Mouse (Mus musculus) small intestine, adult 2 months (tissue): ENCODE measurements at regions not wholly inside any gene's neighbourhood (a gene's known extent, or its start where the extent isn't known, plus 50 kb on each side); places are given as distances from the start of the nearest gene placed in this dataset.

Experiments used
- H3K27ac ChIP-seq: fragments of 200-500 bp; 2 replicates; pipeline ENCODE4 v1.5.1; 2012; ENCODE audit warnings: low read depth, low read length, control low read depth, inconsistent platforms; ENCODE audit not compliant: insufficient read depth
- H3K27me3 ChIP-seq: fragments of 200-500 bp; 2 replicates; pipeline ENCODE4 v1.6.1; 2012; ENCODE audit warnings: mild to moderate bottlenecking, moderate library complexity, low read length, inconsistent platforms; ENCODE audit not compliant: control insufficient read depth, insufficient read depth
- H3K36me3 ChIP-seq: fragments of 200-500 bp; 2 replicates; pipeline ENCODE4 v1.6.1; 2012; ENCODE audit warnings: mild to moderate bottlenecking, low read length, control low read depth, inconsistent platforms; ENCODE audit not compliant: control insufficient read depth, insufficient read depth
- H3K4me1 ChIP-seq: fragments of 200-500 bp; 2 replicates; pipeline ENCODE4 v1.6.1; 2012; ENCODE audit warnings: low read length, inconsistent platforms, mixed read lengths; ENCODE audit not compliant: control insufficient read depth, insufficient read depth, insufficient read length
- H3K4me3 ChIP-seq: fragments of 200-500 bp; 2 replicates; pipeline ENCODE4 v1.5.1; 2012; ENCODE audit warnings: low read depth, mild to moderate bottlenecking, control low read depth, inconsistent platforms, low read length, moderate library complexity
- CTCF ChIP-seq: fragments of 200-500 bp; IDR thresholded peaks from 2 replicates; pipeline ENCODE4 v1.5.1; 2012; ENCODE audit warnings: low read depth, mild to moderate bottlenecking, control low read depth, inconsistent platforms, low read length, moderate library complexity, mixed read lengths; ENCODE audit not compliant: insufficient replicate concordance, insufficient read length; ENCODE audit errors: extremely low read depth
- POLR2A ChIP-seq: fragments of 200-500 bp; IDR thresholded peaks from 2 replicates; pipeline ENCODE4 v1.6.1; 2012; ENCODE audit warnings: low read depth, mild to moderate bottlenecking, control low read depth, inconsistent platforms, low read length, moderate library complexity
- WGBS: fragments of 180-500 bp; shearing (Covaris S2); methylation state at CpG from one replicate; pipeline ENCODE4 v1.1.7; 2018; 5-methylcytosine and 5-hydroxymethylcytosine counted together

GRCm38 (mm10) chr7:113095092-113095491 lies 112.2 kb upstream of the Arntl start:
- H3K36me3 ChIP-seq: no peaks in the 10 kb centered on the region
- no peaks in the 10 kb centered on the region for H3K4me1 ChIP-seq
- TF ChIP-seq POLR2A (no peak), CTCF (no peak)
- H3K27me3 ChIP-seq: no peaks in the 10 kb centered on the region
- 81% methylated on average over 3 of the region's 3 CpGs for WGBS
- no peak overlapping the region for H3K4me3 ChIP-seq
- no peak overlapping the region for H3K27ac ChIP-seq

DNA sequence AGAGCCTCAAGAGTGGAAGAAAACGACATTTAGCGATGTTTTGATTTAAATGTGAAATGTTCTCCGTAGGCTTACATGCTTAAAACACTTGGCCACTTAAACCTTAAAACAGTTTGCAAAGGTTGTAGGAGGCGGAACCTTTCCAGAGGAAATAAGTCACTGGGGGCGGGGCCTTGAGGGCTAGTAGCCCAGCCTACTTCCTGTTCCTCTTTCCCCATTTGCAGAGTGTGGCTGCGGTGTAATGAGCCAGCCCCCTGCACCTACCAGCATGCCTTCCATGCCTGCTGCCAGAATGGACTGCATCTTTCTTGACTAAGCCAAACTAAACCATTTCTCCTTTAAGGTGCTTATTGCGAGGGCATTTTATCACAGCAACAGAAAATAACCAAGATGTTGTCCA lies 103.0 kb upstream of the Arntl start:
- Histone ChIP-seq H3K27me3 (no peaks in the 10 kb centered on the region), H3K4me1 (no peaks in the 10 kb centered on the region), H3K4me3 (no peak overlapping the region), H3K27ac (no peak overlapping the region), H3K36me3 (no peaks in the 10 kb centered on the region)
- no peak for TF ChIP-seq CTCF
- no peak for TF ChIP-seq POLR2A
- 93% methylated on average over 7 of the region's 7 CpGs for WGBS

GRCm38 (mm10) chr7:113105359-113105758 lies 101.9 kb upstream of the Arntl start:
- WGBS: 56% methylated on average over 1 of the region's 1 CpGs
- TF ChIP-seq CTCF (no peak), POLR2A (no peak)
- H3K27ac ChIP-seq: no peak overlapping the region
- H3K27me3 ChIP-seq: no peaks in the 10 kb centered on the region
- H3K4me3 ChIP-seq: no peak overlapping the region
- H3K36me3 ChIP-seq: no peaks in the 10 kb centered on the region
- no peaks in the 10 kb centered on the region for H3K4me1 ChIP-seq

DNA sequence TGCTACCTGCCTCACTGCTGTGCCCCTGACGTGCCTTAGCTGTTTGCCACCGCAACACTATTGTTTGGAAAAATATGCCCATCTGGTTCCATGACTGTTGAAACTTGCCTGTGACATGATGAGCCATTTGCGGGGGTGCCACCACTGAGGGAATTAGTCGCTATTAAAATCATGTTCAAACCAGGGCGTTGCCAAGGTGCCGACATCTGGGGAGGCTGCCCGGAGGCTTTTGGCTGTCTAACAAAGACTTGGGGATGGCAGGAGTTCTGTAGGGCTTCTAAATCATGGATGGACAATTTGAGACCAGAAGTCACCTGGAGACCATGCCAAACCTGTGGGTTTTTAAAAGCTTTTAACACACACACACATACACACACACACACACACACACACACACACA lies 100.5 kb upstream of the Arntl start:
- Histone ChIP-seq H3K36me3 (no peaks in the 10 kb centered on the region), H3K4me3 (no peak overlapping the region), H3K27me3 (no peaks in the 10 kb centered on the region), H3K27ac (no peak overlapping the region), H3K4me1 (no peaks in the 10 kb centered on the region)
- 86% methylated on average over 7 of the region's 7 CpGs for WGBS
- TF ChIP-seq POLR2A: no peak
- no peak for TF ChIP-seq CTCF

DNA sequence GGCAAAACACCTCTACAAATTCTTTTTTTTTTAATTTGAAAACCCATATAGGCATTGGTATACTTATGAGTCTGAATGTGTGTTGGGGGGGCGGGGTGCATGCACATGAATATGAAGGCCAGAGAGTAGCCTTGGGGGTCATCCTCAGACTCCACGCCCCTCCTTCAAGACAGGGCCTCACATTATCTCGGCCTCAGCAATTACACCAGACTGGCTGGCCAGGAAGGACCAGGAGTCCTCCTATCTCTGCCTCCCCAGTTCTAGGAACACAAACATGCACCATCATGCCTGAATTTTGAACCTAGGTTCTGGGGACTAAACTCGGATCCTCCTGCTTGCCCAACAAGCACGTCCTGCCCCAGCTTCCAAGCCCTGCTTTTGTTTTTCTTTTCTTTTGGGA lies 99.3 kb upstream of the Arntl start:
- no peak overlapping the region for H3K4me3 ChIP-seq
- TF ChIP-seq POLR2A (no peak), CTCF (no peak)
- WGBS: 73% methylated on average over 5 of the region's 5 CpGs

DNA sequence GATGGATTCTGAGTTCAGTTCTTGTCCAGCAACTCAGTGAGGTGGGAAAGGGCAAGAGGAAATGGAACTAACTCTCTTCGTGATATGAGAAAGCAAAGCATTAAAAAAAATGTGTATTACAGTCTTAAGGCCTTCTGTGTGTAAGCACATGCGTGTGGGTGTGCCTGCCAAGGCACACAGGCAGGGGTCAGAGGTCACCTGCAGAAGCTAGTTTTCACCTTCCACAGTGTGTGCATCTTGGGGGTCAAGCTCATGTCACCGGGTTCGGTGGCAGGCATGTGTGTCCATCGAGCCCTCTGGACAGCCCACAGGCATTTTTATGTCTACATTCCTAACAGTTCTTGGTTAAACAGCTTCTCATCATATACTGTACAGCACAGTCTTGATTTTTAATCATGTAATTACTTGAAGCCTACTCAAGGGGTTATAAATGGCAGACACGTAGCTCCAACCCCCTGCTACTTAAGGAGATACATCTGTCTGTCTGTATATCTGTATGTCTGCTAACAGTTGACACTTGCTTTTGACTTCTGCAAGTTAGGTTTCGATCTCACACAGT lies 98.7 kb upstream of the Arntl start:
- no peaks in the 10 kb centered on the region for H3K27me3 ChIP-seq
- WGBS: 80% methylated on average over 7 of the region's 7 CpGs
- H3K4me1 ChIP-seq: no peaks in the 10 kb centered on the region
- H3K36me3 ChIP-seq: no peaks in the 10 kb centered on the region
- no peak overlapping the region for H3K27ac ChIP-seq
- H3K4me3 ChIP-seq: no peak overlapping the region
- TF ChIP-seq POLR2A (no peak), CTCF (no peak)

More for the DNA sequence above, 99.3 kb upstream of the Arntl start:
- Histone ChIP-seq H3K27ac (no peak overlapping the region), H3K36me3 (no peaks in the 10 kb centered on the region), H3K4me1 (no peaks in the 10 kb centered on the region), H3K27me3 (no peaks in the 10 kb centered on the region)

DNA sequence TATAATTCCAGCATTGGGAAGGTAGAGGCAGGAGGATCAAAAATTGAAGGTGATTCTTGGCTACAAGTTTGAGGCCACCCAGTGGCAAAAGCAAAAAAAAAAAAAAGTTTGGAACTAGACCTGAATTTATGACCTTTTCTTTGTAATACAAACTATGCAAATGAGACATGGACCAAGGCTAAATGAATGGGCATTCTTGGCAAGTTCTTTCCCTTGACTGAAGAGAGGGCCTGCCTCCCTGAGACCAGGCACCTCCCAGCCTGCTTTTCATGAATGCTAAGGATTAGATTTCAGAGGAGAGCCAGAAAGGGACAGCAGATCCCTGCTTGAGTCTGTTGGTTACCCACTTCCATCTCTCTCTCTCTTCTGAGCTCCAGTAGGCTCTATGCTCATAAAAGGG lies 97.8 kb upstream of the Arntl start:
- no peaks in the 10 kb centered on the region for H3K36me3 ChIP-seq
- no peak overlapping the region for H3K4me3 ChIP-seq
- no peaks in the 10 kb centered on the region for H3K4me1 ChIP-seq
- H3K27ac ChIP-seq: no peak overlapping the region
- TF ChIP-seq CTCF: no peak
- TF ChIP-seq POLR2A: no peak
- H3K27me3 ChIP-seq: no peaks in the 10 kb centered on the region
